Mouse (Mus musculus) thymus, postnatal 10 days (tissue): ENCODE measurements around the gene Sema4a.
"Not testable (repeated sequence)": the region's sequence is repeated elsewhere in the genome, so short reads cannot be mapped to it uniquely, and the experiment has no call there.

ENCODE experiments used
- DNase-seq, 2 experiments: peaks; one replicate each; pipeline ENCODE4 v3.0.0; 2021; ENCODE audit warnings: low spot score in 2 of 2

The Sema4a gene

GRCm38 (mm10) chr3:88455588-88456264 lies 5.3 kb downstream of the Sema4a start:
- no peak for DNase-seq

GRCm38 (mm10) chr3:88454762-88455587 lies 6.0 kb downstream of the Sema4a start:
- no peak for DNase-seq

GRCm38 (mm10) chr3:88453986-88454385 lies 7.0 kb downstream of the Sema4a start:
- DNase-seq: peak; percentile 42 to 49

- peak; percentile 42 to 43 for DNase-seq
Observed at GRCm38 (mm10) chr3:88453369-88453768, 7.6 kb downstream of the Sema4a start.

- DNase-seq: no peak
Observed at GRCm38 (mm10) chr3:88452716-88453115, 8.3 kb downstream of the Sema4a start.

GRCm38 (mm10) chr3:88452246-88452645 lies 8.7 kb downstream of the Sema4a start:
- DNase-seq: peak in 1 of 2 experiments; percentile 31

- DNase-seq: no peak
Observed at GRCm38 (mm10) chr3:88450379-88451131, 10.4 kb downstream of the Sema4a start.

- DNase-seq: no peak
Observed at GRCm38 (mm10) chr3:88449395-88450023, 11.5 kb downstream of the Sema4a start.

- DNase-seq: no peak
Observed at GRCm38 (mm10) chr3:88448443-88448842, 12.5 kb downstream of the Sema4a start.

GRCm38 (mm10) chr3:88447676-88448183 lies 13.3 kb downstream of the Sema4a start:
- DNase-seq: no peak

GRCm38 (mm10) chr3:88446471-88447123 lies 14.4 kb downstream of the Sema4a start:
- no peak for DNase-seq

GRCm38 (mm10) chr3:88442888-88443287 lies 18.1 kb downstream of the Sema4a start:
- DNase-seq: no peak

- DNase-seq: no peak
Observed at GRCm38 (mm10) chr3:88442488-88442887, 18.5 kb downstream of the Sema4a start.

GRCm38 (mm10) chr3:88440500-88441381 lies 20.2 kb downstream of the Sema4a start:
- peak in 1 of 2 experiments; percentile 46 for DNase-seq

GRCm38 (mm10) chr3:88439582-88439981 lies 21.4 kb downstream of the Sema4a start:
- DNase-seq: no peak

GRCm38 (mm10) chr3:88437454-88437853 lies 23.5 kb downstream of the Sema4a start:
- no peak for DNase-seq

- DNase-seq: no peak
Observed at GRCm38 (mm10) chr3:88436395-88437201, 24.4 kb downstream of the Sema4a start.

- no peak for DNase-seq
Observed at GRCm38 (mm10) chr3:88435515-88435914, 25.5 kb downstream of the Sema4a start.

GRCm38 (mm10) chr3:88428639-88429038 lies 32.3 kb downstream of the Sema4a start:
- not testable (repeated sequence) for DNase-seq
